Comparison of ENCODE assay signal across 26 mouse cellular contexts in genomic region chr10:105738942-105739341, GRCm38 (mm10).
DNase-seq lines count a peak whose midpoint lies in the region; ATAC-seq and TF ChIP-seq lines count a peak whose summit lies in the region.
"Had no signal": no experiment of that assay in that cellular context is flagged by ENCODE, and none has a peak within 500 bp of the region (broad histone marks: within the 10 kb centered on the region; RNA-seq: fewer than 3 reads in every experiment).

No protein-coding gene starts in this region.

- H3K27ac ChIP-seq in forebrain, embryonic 14.5 days (ENCODE audit: low read depth, low read length) = no peak overlapping the region
- H3K27ac ChIP-seq in forebrain, embryonic 10.5 days = no peak overlapping the region
- no peak overlapping the region for H3K27ac ChIP-seq in forebrain, postnatal 0 days (ENCODE audit: low read depth, low read length)
- no peak overlapping the region for H3K27ac ChIP-seq in forebrain, embryonic 13.5 days
- no peak overlapping the region for H3K27ac ChIP-seq in stomach, embryonic 15.5 days
- H3K27ac ChIP-seq in heart, adult 2 months = no peak overlapping the region
- H3K27ac ChIP-seq: embryonic facial prominence, embryonic 15.5 days; hindbrain, embryonic 12.5 days; hindbrain, embryonic 15.5 days had no signal

- no peaks in the 10 kb centered on the region for H3K36me3 ChIP-seq in forebrain, embryonic 14.5 days (ENCODE audit: control insufficient read depth, insufficient read depth, low read length)
- H3K36me3 ChIP-seq in forebrain, embryonic 10.5 days (replicated peaks) = no peaks in the 10 kb centered on the region
- no peaks in the 10 kb centered on the region for H3K36me3 ChIP-seq in forebrain, postnatal 0 days (ENCODE audit: insufficient read depth)
- H3K36me3 ChIP-seq in forebrain, embryonic 13.5 days (ENCODE audit: poor library complexity, severe bottlenecking) = no peaks in the 10 kb centered on the region
- no peaks in the 10 kb centered on the region for H3K36me3 ChIP-seq in stomach, embryonic 15.5 days
- H3K36me3 ChIP-seq in heart, adult 2 months (ENCODE audit: control insufficient read depth, insufficient read depth, low read length) = no peaks in the 10 kb centered on the region
- H3K36me3 ChIP-seq: embryonic facial prominence, embryonic 15.5 days; G1E; hindbrain, embryonic 12.5 days; hindbrain, embryonic 15.5 days had no signal

- TF ChIP-seq EP300 in heart, adult 2 months (IDR thresholded peaks at IDR 0.05; ENCODE audit: insufficient read depth, low read depth, low read length) = no peak

- no peak overlapping the region for H3K4me2 ChIP-seq in forebrain, embryonic 14.5 days (ENCODE audit: low read length)
- H3K4me2 ChIP-seq in forebrain, postnatal 0 days (ENCODE audit: low read depth) = no peak overlapping the region
- no peak overlapping the region for H3K4me2 ChIP-seq in forebrain, embryonic 13.5 days
- no peak overlapping the region for H3K4me2 ChIP-seq in stomach, embryonic 15.5 days
- H3K4me2 ChIP-seq: embryonic facial prominence, embryonic 15.5 days; heart, embryonic 11.5 days; hindbrain, embryonic 12.5 days; hindbrain, embryonic 15.5 days had no signal

- no peaks in the 10 kb centered on the region for H3K9me3 ChIP-seq in forebrain, embryonic 14.5 days (replicated peaks; ENCODE audit: control insufficient read depth, low read length)
- no peaks in the 10 kb centered on the region for H3K9me3 ChIP-seq in forebrain, embryonic 10.5 days
- H3K9me3 ChIP-seq in forebrain, postnatal 0 days (ENCODE audit: low read length) = no peaks in the 10 kb centered on the region
- H3K9me3 ChIP-seq in forebrain, embryonic 13.5 days (replicated peaks) = no peaks in the 10 kb centered on the region
- no peaks in the 10 kb centered on the region for H3K9me3 ChIP-seq in stomach, embryonic 15.5 days
- H3K9me3 ChIP-seq: embryonic facial prominence, embryonic 15.5 days; G1E; hindbrain, embryonic 12.5 days; hindbrain, embryonic 15.5 days had no signal

- intact Hi-C loops in heart, adult 2 months (cut with DNase I) = no loop called here

- ATAC-seq in forebrain, embryonic 14.5 days = no peak; the same call in 1 of the 2 replicates
- peak; percentile 54; the same call in 1 of the 2 replicates for ATAC-seq in forebrain, postnatal 0 days
- ATAC-seq in forebrain, embryonic 13.5 days = no peak; the same call in 1 of the 2 replicates
- ATAC-seq in stomach, embryonic 15.5 days (ENCODE audit: insufficient read depth, low FRiP score, low read depth) = peak; percentile 39; the same call in 1 of the 2 replicates
- ATAC-seq: intestine, postnatal 0 days; Patski had no signal

- no peak for TF ChIP-seq POLR2A in brain, embryonic 14.5 days (IDR thresholded peaks at IDR 0.05; ENCODE audit: borderline replicate concordance, extremely low read depth, insufficient read depth, insufficient read length, poor library complexity, severe bottlenecking)
- no peak for TF ChIP-seq POLR2A in heart, adult 2 months (IDR thresholded peaks at IDR 0.05; ENCODE audit: insufficient read depth, low read depth, low read length)

- peak; percentile 44 for DNase-seq in forebrain, embryonic 14.5 days (ENCODE audit: low spot score)
- DNase-seq in forebrain, embryonic 10.5 days (ENCODE audit: extremely low spot score, low spot score) = no peak
- peak; percentile 47 for DNase-seq in forebrain, postnatal 0 days
- DNase-seq in brain, embryonic 14.5 days (ENCODE audit: low read depth) = peak; percentile 48
- DNase-seq in urinary bladder, postnatal 4 days (ENCODE audit: low spot score in 2 of 2) = no peak
- DNase-seq in heart, adult 2 months = no peak
- DNase-seq: adrenal gland, postnatal 10 days; adrenal gland, postnatal 36 days; B cell, adult 2 months; cerebellum, adult 11-12 months; cerebellum, adult 8-10 months; cerebellum, postnatal 10 days; cerebellum, postnatal 36 days; embryo, embryonic 11 days; gastrocnemius, postnatal 10 days; gastrocnemius, postnatal 36 days had no signal

- no peak overlapping the region for H3K9ac ChIP-seq in forebrain, embryonic 14.5 days (ENCODE audit: low read length)
- no peak overlapping the region for H3K9ac ChIP-seq in forebrain, postnatal 0 days
- no peak overlapping the region for H3K9ac ChIP-seq in forebrain, embryonic 13.5 days
- H3K9ac ChIP-seq in stomach, embryonic 15.5 days = no peak overlapping the region
- H3K9ac ChIP-seq in heart, adult 2 months (ENCODE audit: low read depth, low read length) = no peak overlapping the region
- H3K9ac ChIP-seq: embryonic facial prominence, embryonic 15.5 days; hindbrain, embryonic 12.5 days; hindbrain, embryonic 15.5 days had no signal

- H3K4me1 ChIP-seq in forebrain, embryonic 14.5 days (ENCODE audit: control insufficient read depth, insufficient read depth, low read length) = no peaks in the 10 kb centered on the region
- no peaks in the 10 kb centered on the region for H3K4me1 ChIP-seq in forebrain, embryonic 10.5 days
- no peaks in the 10 kb centered on the region for H3K4me1 ChIP-seq in forebrain, postnatal 0 days (ENCODE audit: insufficient read depth)
- H3K4me1 ChIP-seq in forebrain, embryonic 13.5 days = no peaks in the 10 kb centered on the region; the same call in 1 of the 2 replicates
- no peaks in the 10 kb centered on the region for H3K4me1 ChIP-seq in stomach, embryonic 15.5 days
- no peaks in the 10 kb centered on the region for H3K4me1 ChIP-seq in heart, adult 2 months (ENCODE audit: control insufficient read depth, insufficient read depth, low read length)
- H3K4me1 ChIP-seq: embryonic facial prominence, embryonic 15.5 days; hindbrain, embryonic 12.5 days had no signal

- H3K79me2 ChIP-seq in heart, adult 2 months (replicated peaks; ENCODE audit: control insufficient read depth, insufficient read depth, low read length) = no peaks in the 10 kb centered on the region

- no peaks in the 10 kb centered on the region for H3K27me3 ChIP-seq in forebrain, embryonic 14.5 days (replicated peaks; ENCODE audit: control insufficient read depth, insufficient read depth, low read length)
- no peaks in the 10 kb centered on the region for H3K27me3 ChIP-seq in forebrain, embryonic 10.5 days (ENCODE audit: poor library complexity, severe bottlenecking)
- no peaks in the 10 kb centered on the region for H3K27me3 ChIP-seq in forebrain, postnatal 0 days (ENCODE audit: insufficient read depth, low read length)
- no peaks in the 10 kb centered on the region for H3K27me3 ChIP-seq in forebrain, embryonic 13.5 days
- H3K27me3 ChIP-seq in stomach, embryonic 15.5 days (replicated peaks) = no peaks in the 10 kb centered on the region
- H3K27me3 ChIP-seq in heart, adult 2 months (ENCODE audit: control insufficient read depth, insufficient read depth, low read length) = no peaks in the 10 kb centered on the region
- H3K27me3 ChIP-seq: CH12.LX; embryonic facial prominence, embryonic 15.5 days; hindbrain, embryonic 12.5 days; hindbrain, embryonic 15.5 days had no signal

- no peak for TF ChIP-seq CTCF in forebrain, postnatal 0 days (IDR thresholded peaks at IDR 0.05; ENCODE audit: low read depth)
- no peak for TF ChIP-seq CTCF in brain, embryonic 14.5 days (IDR thresholded peaks at IDR 0.05; ENCODE audit: borderline replicate concordance, extremely low read depth, insufficient read depth, insufficient read length)
- no peak for TF ChIP-seq CTCF in heart, adult 2 months (IDR thresholded peaks at IDR 0.05)

- no peak overlapping the region for H3K4me3 ChIP-seq in forebrain, embryonic 14.5 days (ENCODE audit: low read depth, low read length)
- no peak overlapping the region for H3K4me3 ChIP-seq in forebrain, embryonic 10.5 days
- no peak overlapping the region for H3K4me3 ChIP-seq in forebrain, postnatal 0 days (ENCODE audit: low read depth, low read length)
- H3K4me3 ChIP-seq in forebrain, embryonic 13.5 days = no peak overlapping the region
- H3K4me3 ChIP-seq in stomach, embryonic 15.5 days (replicated peaks) = no peak overlapping the region
- H3K4me3 ChIP-seq in heart, adult 2 months = no peak overlapping the region
- H3K4me3 ChIP-seq: embryonic facial prominence, embryonic 15.5 days; hindbrain, embryonic 12.5 days; hindbrain, embryonic 15.5 days had no signal

- 78% methylated on average over 5 of the region's 5 CpGs for WGBS in forebrain, embryonic 14.5 days
- WGBS in forebrain, embryonic 10.5 days = 88% methylated on average over 5 of the region's 5 CpGs
- WGBS in forebrain, postnatal 0 days = 55% methylated on average over 5 of the region's 5 CpGs
- 85% methylated on average over 5 of the region's 5 CpGs for WGBS in forebrain, embryonic 13.5 days
- 36% methylated on average over 5 of the region's 5 CpGs for WGBS in stomach, embryonic 15.5 days
- 58% methylated on average over 5 of the region's 5 CpGs for WGBS in heart, adult 2 months

Comparison
In these comparisons a context has a peak if more than half of its experiments do, and no peak if none do; other contexts are left out.
1. ATAC-seq: peak in forebrain, postnatal 0 days (single experiment) and stomach, embryonic 15.5 days (single experiment); none in forebrain, embryonic 14.5 days (single experiment) and forebrain, embryonic 13.5 days (single experiment).
2. DNase-seq: peak in forebrain, embryonic 14.5 days (single experiment), forebrain, postnatal 0 days (single experiment) and brain, embryonic 14.5 days (single experiment); none in forebrain, embryonic 10.5 days (single experiment), urinary bladder, postnatal 4 days (0 of 2) and heart, adult 2 months (0 of 2).